Mouse (Mus musculus): ENCODE measurements around the gene Sap18b.
"Not testable (repeated sequence)": the region's sequence is repeated elsewhere in the genome, so short reads cannot be mapped to it uniquely, and the experiment has no call there.

Gene Sap18b

DNA sequence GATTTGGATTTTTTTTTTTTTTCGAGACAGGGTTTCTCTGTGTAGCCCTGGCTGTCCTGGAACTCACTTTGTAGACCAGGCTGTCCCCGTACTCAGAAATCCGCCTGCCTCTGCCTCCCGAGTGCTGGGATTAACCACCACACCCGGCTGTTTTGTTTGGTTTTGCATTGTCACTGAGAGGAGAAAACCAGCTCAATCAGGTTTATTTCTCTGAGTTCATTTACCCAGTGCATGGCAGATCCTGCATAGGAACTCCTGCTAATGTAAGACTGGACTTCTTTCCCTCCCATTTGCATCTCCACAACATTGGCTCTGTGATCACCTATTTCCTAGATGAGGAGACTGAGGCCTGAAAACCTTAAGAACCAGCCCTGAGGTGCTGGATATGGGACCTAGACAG lies 3.0 kb upstream of the Sap18b start:
- no peak for DNase-seq (ENCODE audit: low spot score)

DNA sequence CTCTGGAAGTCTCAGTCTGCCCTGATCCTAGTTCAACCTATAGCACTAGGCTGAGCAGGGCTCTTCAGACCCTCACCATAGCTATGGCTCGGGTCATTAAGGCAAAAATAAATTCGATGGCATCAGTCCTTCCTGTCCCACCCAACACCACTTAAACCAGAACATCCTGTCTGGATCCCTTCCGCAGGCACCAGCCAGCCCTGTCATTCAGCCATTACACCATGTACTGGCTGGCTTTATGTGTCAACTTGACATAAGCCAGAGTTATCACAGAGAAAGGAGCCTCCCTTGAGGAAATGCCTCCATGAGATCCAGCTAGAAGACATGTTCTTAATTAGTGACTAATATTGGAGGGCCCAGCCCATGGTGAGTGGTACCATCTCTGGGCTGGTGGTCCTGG lies 2.4 kb upstream of the Sap18b start:
- DNase-seq (ENCODE audit: low spot score) = no peak

DNA sequence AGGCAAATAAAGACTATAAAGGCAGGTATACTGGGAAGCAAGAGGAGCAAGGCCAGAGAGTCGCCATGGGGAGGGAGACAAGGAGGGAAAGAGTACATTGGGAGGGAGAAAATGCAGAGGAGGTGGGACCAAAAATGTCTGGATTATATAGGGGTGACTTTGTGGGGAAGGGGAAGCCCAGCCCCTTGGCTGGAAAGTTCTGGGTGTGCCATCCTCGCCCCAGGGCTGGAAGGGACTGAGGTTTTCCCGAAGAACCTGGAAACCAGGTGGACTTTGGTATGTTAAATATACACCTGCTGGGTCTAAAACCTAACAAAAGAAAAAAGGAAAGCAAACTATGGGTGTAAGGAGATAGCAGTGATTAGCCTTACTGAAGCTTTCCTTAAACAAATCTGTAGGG lies 5.0 kb downstream of the Sap18b start:
- DNase-seq (ENCODE audit: low spot score) = no peak

DNA sequence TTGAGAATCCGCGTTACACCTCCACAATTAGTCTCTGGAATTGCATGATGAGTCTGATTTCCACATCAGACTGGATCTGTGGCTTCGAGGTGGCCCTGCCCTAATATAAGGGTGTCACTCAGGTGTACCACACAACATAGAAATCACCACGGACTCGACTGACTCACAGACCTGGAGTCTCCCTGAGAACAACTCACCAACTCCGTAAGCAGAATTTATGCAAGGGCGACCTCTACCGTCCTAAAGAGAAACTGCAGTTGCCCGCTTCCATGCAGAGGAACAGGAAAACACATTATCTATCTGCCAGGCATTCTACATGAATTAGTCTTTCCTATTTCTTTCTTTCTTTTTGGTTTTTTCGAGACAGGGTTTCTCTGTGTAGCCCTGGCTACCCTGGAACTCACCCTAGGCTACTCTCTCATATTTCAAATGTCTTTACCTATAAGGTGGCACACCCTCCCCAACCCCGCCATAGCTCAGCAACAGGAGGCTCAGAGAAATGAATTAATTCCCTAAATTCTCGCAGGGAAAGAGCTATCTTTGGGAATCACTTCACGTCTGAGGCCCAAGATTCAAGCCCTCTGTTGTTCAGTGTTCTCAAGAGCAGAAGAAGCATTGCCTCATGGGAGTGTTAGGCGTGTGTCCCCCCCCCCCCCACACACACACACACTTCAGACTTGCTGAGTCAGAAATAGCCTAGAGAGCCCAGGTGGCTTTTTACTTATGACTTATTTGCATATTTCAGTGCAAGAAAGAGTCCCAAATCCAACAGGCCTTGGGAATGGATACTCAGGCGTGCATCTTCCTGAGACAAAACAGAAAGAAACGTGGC lies 7.7 kb downstream of the Sap18b start:
- DNase-seq (ENCODE audit: low spot score) = peak; percentile 49

DNA sequence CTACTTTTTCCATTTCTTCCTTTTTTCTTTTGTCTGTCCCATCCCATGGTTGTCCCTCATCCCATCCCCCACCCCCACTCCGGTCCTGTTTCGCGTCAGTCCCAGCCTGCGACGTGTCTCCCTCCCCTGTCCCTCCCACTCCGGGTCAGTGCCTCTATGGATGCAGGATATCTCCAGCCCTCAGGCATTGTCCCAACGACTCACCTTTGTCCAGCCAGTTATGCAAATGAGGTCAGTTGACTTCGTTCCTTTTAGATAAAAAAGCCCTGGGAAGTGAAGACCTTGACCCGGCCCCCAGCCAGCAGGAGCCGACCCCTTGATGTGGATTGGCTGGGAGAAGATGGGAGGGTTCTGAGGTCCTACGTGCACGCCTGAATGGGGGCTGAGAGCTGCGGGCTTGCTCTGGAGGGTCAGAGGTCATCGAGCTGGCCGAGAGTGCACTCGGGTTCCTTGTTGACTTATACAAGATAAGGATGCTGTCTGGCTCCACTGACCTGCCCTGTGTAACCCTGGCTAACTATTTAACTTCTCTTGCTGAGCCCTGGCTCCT lies 8.4 kb downstream of the Sap18b start:
- no peak for DNase-seq (ENCODE audit: low spot score)

DNA sequence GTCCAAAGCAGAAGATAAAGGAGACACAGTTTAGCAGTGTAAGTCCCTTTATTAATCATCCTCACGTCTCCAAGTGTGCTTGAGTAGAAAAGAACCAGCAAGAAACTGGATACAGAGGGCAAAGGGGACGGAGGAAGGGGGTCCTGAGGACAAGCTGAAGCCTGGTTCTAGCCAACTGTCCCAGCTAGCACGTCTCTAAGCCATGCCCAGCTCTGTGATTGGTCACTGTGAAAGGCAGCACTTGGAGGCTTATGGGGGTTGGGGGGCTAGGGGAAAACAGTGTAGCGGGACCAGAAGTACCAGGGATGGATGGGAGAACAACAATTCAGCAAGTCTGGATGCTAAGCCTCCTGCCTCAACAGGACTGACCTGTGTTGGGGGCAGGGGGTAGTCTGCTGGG lies 10.7 kb downstream of the Sap18b start:
- no peak for DNase-seq (ENCODE audit: low spot score)

DNA sequence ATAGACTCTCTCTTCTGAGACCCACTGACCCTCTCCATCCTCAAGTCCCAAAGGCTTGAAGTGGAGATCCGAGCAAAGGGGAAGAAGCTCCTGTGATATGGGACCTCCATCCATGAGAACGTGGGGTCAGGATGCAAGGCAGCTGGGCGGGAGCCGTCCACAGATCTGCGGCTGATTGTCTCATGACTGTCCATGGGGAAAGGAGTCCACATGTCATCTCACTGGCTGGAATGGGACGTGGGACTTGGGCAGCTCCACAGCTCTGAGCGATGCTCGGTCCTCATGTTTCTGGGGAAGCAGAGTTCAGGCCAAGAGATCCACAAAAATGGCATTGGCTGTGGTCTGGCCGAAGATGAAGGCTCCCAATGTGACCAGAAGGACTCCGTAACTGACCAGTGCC lies 12.1 kb downstream of the Sap18b start:
- DNase-seq (ENCODE audit: low spot score) = no peak

DNA sequence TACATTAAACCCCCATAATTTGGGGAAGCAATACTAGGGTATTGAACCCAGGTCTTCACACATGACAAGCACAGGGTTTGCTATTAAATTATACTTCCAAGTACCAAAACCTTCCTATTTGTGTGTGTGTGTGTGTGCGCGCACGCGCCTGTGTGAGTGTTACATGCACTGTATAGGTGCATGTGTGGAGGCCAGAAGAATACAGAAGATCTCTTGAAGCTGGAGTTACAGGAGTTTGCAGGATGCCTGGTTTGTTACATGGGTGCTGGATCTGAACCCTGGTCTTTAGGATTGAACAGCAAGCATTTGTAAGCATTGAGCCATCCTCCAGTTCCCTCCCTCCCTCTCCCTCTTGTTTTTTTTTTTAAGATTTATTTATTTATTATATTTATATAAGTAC lies 14.1 kb downstream of the Sap18b start:
- DNase-seq (ENCODE audit: low spot score) = no peak

DNA sequence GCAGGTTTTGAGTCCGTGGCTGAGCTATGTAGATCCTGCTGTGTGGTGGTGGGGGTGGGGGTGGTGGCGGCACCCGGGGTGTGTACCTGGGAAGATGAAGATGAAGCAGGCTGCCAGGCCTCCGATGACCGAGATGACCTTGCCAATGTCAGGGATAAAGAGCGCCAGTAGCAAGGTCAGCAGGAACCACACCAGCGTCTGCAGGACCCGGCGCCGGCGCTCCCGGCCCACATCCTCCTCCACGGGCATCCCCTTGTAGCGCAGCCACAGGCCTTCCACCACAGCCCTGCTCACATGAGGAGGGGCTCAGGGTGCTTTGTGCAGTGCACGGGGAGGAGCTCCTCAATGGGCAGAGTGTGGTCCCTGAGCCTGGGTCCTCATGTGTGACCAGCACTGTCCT lies 16.3 kb downstream of the Sap18b start:
- DNase-seq (ENCODE audit: low spot score) = no peak

DNA sequence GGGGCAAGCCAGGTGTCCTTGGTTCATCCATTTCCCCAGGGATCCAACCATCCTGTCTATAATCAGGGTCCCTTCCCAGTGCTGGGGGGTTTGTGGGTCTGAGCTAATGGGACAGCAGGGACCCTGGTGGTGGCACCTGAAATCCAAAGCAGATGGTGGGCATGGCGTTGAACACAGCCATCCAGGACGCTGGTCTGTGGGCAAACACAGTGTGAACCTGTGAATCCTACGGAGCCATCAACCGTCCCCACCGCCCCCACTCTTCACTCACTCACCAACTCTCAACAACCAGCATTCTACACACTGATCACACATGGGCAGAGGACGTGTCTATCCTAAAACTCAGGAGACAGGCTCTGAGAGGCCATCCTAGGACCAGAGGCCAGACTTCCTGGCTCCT lies 18.8 kb downstream of the Sap18b start:
- DNase-seq (ENCODE audit: low spot score) = no peak

DNA sequence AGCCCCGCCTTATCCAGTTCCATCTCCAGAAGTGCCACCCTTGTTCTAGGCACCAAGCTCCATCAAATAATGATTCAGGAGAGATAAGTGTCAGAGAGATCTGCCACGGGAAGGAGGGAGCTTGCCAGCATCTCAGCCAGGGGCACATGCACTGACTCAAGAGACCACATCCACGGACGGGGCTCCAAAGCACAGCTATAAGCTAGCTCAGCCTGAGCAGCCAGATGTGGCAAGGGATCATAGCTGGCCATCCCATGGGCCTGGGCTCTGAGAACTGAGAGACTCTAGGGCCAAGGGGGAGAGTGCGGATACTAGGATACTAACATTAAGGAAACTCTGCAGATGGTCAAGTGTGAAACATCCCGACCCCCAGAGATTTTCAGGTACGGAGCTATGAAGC lies 19.9 kb downstream of the Sap18b start:
- no peak for DNase-seq (ENCODE audit: low spot score)

DNA sequence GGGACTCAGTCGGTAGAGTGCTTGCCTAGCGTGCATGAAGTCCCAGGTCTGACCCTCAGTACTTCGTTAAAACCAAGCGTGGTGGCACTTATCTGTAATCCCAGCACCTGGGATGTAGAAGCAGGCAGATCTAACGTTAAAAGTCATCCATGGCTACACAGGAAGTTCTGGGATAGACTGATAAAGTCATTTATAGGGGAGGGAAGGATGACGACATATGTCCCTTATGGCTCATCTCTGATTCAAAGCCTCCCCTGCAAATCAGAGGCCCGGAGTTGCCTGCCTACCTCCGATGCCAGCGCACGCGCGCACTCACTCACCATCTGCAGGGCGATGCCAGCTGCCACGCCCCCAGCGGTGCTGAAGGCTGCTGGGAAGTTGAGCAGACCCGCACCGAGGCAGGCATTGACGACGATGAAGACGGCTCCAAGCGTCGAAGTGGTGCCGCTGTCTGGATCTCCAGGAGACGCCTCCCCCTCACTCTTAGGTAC lies 23.0 kb downstream of the Sap18b start:
- no peak for DNase-seq (ENCODE audit: low spot score)

DNA sequence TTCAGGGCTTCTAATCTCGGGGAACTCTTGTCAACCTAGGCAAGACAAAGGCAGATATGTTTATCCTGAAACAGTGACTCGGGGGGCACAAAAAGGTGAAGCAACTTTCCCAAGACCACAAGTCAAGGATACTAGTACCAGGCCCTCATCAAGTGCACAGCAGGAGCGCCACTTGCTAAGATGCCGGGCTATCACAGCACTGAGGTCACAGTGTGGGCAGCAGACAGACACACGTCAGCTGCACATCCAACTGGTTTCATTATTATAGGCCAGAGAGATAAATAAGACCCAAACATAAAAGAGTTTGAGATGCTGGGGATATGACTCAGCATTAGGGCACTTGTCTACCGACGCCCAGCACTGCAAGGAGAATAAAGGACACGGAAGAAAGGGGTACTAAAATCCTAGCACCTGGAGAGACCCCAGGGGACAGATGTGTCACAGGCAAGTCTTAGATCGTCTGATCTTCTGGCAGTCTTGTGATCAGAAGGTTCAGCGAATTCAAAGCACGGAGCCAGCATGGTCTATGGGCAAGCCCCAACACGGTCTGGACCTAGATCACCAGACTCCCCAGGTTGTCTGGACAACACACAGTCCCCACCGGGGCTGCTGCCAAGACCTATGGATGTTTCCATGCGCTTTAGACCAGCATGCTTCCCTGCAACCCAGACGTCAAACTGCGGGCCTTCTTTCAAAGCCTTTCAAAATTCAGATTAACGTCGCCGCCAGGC lies 23.8 kb downstream of the Sap18b start:
- DNase-seq (ENCODE audit: low spot score) = no peak

DNA sequence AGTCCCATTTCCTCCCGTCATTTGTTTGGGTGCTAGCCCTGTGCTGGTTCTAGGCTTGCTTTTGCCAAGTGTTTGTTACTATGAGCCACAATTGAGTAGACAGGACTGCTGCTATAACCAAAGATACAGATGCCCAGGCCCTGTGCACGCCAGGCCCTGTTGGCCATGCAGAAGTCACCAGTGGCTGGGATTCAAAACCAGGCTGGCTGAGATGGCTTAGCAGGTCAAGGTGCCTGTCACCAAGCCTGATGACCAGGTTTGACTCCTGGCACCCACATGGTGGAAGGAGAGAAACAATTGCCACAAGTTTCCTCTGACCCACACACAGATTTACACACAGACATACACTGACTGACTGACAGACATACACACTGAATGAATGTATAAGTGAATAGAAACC lies 25.2 kb downstream of the Sap18b start:
- DNase-seq (ENCODE audit: low spot score) = no peak

DNA sequence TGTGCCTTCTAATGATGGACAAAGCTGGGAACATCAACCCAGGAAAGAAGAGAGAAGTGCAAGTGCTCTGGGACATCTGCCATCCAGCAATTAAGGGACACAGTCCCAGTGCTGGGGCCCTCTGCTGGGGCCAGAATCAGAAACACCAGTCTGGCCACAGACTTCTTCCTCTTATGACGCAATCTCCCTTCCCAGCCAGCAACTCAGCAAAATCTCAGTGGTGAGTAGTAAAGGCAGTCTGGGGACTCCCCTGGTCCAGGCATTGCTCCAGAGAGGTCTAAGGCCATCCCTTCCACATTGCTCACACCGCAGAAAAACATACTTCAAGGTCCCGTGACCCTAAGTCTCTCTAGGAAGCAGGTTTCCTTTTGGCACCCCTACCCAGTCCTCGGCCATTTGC lies 27.1 kb downstream of the Sap18b start:
- peak; percentile 28 for DNase-seq (ENCODE audit: low spot score)

DNA sequence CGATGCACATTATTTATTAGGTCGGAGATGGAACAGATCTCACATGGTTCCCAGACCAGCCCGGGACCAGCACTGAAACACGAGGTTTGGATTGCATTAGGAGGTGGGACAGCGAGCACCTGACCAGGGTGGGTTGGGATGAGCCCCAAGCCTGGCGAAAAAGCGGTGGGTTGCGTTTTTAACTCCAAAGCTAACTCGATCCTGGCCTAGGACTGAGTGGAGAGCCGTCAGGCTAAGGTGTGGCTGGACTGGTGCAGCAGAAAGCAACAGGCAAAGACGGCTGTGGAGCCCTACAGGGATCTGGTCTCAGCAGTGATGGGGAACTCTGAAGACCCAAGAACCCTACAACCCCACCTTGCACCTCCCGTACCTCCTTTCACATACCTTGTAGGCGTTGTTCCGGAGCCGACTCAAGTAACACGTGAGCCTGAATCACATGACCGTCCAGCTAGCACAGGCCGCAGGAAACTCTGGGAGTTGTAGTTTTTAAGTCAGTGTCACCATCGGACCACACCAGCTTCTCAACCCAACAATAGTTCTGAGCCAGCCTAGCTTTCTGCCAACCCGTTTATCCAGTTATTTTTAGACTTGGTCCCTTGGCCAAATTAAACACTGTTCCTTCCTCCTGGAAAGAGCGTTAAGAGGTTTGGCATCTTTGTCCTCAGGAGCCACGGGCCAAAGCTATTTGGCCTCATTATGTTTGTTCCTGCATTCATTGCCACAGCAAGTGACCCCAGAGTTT lies 28.1 kb downstream of the Sap18b start, which contains the start of gene Slc38a7:
TSS of gene Slc38a7 (minus strand) at position 438 of the 742 bp plus-strand sequence.
- peak; percentile 63 for DNase-seq (ENCODE audit: low spot score)

DNA sequence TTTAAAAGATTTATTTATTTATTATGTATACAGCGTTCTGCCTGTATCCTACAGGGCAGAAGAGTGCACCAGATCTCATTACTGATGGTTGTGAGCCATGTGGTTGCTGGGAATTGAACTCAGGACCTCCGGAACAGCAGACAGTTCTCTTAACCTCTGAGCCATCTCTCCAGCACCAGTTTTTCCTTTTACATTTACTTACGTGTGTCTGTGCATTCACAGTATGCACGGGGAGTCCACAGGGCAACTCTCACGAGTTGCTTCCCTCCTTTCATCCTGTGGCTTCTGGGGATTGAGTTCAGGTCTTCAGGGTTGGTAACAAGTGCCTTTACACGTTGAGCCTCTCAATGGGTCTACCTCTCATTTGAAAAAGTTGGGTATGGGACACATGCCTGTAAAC lies 29.0 kb downstream of the Sap18b start:
- DNase-seq (ENCODE audit: low spot score) = no peak

DNA sequence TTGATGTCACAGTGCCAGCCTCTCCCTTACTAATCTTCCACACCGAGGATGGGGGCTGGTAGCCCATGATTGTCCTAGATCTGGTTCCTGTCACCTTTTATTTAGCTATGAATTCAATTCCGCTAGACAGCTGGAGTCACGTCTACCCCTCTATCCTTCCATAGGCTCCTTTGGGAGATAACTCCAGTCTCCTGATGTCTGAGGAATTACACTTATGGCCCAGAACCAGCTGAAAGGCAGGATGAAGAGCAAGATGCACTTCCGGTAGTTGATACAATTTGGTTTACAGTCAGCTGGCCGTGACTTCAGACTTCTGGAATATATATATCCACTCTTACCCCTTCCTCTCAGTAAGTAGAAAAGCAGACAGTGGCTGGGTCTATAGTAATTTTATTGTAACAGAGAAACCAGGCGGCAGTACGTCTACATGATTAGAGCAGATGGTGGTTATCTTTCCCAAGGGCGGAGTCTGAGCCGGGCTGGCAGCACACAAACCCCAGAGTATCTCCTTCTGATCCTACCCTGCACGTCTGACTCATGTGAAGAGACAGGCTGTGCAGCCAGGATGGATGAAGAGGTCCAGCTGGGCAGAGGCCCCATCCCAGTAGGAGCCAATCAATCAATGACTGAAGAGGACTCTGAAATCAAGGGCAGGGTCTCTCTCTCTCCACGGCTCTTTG lies 38.8 kb downstream of the Sap18b start:
- DNase-seq (ENCODE audit: low spot score) = not testable (repeated sequence)

DNA sequence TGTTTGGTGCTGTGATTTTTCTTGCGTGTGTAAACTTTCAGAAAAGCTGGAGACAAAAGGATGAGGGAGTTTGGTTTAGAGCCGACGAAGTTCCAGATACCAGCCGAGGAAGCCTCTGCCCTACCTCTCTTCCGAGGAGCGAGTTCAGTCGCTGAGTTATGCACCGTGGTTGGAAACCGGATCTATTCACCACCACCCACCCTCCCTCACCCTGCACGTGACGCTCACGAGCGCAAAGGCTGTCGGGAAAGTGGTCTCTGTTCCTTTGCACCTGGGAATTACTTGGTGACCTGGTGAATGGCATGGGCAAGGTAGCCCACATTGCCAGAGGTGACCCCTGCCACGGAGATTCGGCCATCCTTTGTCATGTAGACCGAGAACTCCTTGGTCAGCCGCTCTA lies 39.7 kb downstream of the Sap18b start:
- DNase-seq (ENCODE audit: low spot score) = not testable (repeated sequence)

DNA sequence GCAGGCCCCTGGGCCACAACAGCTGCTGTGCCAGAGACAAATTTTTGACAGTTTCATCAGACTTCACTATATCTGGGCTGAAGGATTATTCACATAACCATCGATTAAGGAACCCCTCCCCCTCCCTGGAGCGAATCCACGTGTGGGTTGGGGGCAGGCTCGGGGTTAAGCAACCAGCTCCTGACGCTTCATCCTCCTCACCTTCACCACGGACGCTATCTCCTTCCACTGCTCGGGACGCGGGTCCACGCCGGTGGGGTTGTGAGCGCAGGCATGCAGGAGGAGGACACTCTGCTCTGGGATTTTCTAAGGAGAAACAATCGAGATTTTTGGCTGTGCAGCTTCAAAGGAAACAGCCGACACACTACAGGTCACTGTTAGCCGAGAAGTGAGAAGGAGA lies 46.5 kb downstream of the Sap18b start:
- DNase-seq (ENCODE audit: low spot score) = no peak

DNA sequence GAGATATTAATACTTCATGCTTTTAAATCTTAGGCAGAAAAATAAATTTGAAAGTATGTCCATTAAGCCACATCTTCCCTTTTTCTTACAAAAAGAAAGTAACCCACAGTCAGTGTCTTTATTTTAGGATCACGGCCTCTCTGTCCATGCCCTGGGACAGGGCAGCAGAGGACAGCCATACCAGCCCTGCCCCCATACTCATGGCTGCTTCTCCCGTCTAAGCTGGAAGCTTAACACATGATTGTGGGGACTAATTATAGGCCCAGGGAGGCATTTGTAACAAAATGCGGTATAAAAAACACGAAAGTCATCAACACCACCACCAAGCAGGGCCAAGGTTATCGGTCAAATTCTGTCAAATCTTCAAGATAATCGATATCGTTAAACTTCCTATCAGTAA lies 50.1 kb downstream of the Sap18b start:
- no peak for DNase-seq (ENCODE audit: low spot score)

Measured in ovary, adult 18-20 months (tissue).